Mouse (Mus musculus) kidney, postnatal 25 days (tissue): ENCODE results near the gene BC028528.
"Not testable (repeated sequence)": the region's sequence is repeated elsewhere in the genome, so short reads cannot be mapped to it uniquely, and the experiment has no call there.

Source experiments
- DNase-seq, 2 experiments: peaks; one replicate each; pipeline ENCODE4 v3.0.0; 2021; ENCODE audit warnings: mixed read lengths in 2 of 2

BC028528 gene

DNA sequence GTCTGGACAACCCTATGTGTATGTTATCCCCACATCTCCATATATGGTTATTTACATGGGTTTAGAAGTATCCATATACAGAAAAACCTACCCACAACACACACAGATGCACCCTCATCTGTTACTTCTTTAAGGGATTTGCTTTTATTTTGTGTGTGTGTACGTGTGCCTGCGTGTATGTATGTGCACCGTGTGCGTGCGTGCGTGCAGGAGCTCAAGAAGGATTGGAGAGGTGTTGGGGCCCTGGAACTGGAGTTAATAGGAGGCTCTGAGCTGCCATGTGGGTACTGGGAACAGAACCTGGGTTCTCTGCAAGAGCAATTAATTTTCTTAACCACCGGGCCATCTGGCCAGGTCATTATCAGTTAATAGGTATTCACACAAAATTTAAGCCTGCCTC lies 19.8 kb downstream of the BC028528 start:
- DNase-seq = no peak

DNA sequence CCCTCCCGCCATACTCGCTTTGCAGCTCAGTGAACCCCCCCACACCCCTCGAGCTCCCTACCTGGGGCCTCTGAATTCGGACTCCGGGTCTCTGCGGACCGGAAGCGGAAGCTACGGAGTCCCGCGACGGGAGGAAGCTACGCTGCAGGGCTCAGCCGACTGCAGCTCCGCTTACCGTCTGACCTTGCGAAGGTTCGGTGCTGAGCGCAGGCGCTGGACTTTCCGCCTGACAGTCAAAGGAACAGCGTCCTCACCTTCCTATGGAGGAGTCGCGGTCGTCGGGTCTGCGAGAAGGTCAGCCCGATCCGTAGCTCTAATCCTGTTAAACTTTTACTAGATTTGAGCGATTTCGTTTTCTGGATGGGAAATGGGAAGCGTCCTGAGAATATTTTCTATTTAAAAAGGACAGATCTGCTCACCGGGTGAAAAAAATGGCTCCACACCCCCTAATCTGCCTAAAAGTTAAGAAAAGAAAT lies 20.4 kb downstream of the BC028528 start, which contains the start of gene Mrps21:
Gene Mrps21, minus strand, starts transcription at position 128 of the 476 bp plus-strand sequence.
- peak; percentile 88 to 97 for DNase-seq

DNA sequence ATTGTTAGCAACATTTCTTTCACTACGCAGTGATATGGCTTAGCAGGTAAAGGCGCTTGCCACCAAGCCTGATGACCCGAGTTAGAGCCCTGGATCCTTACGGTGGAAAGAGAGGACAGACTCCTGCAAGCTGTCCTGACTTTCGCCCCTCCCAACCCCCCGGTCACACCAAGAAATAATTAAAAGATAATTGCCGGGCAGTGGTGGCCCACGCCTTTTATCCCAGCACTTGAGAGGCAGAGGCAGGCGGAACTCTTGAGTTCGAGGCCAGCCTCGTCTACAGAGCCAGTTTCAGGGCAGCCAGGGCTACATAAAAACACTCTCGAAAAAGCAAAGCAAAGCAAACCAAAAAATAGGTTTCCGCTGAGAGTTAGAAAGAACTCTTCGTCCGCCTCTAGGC lies 20.8 kb downstream of the BC028528 start:
- DNase-seq = peak; percentile 21 to 57

DNA sequence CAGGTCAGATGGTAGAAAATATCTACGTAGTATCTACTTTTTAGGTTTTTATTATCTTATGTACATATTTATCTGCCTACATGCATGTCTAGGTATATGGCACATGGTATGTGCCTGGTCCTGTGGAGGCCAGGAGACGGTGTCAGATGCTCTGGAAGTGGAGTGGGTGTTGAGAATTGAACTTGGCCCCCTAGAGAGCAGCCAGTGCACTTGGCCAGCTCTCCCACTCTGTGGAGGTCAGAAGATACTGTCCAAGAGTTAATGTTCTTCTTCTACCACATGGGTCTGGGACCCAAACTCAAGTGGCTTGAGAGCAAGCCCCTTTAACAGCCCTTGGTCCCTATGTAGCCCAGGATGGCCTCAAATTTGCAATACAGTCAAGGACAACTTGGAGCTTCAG lies 24.4 kb downstream of the BC028528 start:
- peak in 1 of 2 experiments; percentile 67 for DNase-seq

DNA sequence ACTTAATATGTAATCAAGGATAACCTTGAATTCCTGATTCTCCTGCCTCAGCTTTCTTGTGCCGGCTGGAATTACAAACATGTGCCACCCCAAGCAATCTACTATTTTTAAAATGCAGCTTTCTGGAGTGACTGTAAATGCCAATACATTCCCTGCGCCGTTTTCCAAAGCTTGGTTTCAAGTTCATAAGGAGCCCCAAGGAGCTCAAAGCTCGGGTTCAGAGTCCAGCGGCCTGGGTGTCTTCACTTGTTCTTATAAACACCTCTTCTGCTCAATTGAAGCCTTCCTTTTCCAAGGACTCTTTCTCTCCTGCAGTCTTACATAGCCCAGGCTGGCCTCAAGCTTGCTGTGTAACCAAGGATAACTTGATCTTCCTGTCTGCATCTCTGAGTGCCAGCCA lies 25.7 kb downstream of the BC028528 start:
- DNase-seq = peak; percentile 67 to 86

DNA sequence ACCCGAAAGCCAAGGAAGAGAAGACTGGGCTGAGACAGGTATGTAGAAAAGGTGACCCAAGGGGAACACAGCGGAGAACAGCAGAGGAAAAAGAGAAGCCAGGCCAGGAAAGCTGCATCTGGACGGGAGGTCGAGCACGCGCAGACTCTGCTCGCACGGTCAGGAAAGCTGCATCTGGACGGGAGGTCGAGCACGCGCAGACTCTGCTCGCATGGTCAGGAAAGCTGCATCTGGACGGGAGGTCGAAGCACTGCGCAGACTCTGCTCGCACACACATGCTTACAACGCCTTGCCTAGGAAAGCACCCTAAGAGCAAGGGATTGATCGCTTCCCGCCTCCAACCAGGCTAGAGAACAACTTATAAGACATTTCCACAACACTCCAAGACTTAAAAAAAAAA lies 26.2 kb downstream of the BC028528 start:
- DNase-seq = no peak

DNA sequence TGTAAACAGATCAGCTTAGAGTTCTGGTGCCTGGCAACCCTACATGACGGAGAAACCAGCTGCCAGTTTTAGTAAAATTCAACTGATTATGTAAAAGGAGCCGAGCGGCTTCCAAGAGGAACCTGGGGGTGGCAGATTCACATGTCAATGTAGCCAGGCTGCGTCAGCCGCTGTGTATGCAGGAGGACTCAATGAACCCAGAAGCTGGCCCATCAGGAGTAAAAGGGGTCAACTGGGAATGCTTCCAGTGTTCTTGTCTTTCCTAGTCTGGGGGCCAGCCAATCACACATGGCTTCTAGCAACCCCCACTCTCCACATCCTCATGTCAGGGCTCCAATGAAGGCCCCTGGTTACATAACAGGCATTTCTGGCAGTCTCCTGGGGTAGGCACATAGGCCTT lies 26.8 kb downstream of the BC028528 start:
- peak; percentile 60 to 93 for DNase-seq

DNA sequence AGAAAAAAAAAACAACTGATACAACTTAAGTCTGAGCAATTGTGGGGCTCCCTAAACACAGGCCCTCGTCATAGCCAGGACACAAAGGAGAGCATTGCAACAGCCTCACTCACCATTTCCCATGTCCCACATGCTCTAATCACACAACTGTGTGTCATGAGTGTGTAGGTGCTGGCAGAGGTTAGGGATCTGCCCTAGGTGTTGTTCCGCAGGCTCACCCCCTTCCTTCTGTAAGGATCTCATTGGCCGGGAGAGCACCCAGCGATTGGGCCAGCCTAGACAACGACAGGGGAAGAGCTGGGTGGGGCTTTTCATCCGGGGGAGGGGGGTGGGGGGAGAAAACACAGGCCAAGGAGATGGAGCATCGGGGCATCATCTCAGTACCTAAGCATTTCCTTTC lies 28.2 kb downstream of the BC028528 start:
- DNase-seq = no peak

DNA sequence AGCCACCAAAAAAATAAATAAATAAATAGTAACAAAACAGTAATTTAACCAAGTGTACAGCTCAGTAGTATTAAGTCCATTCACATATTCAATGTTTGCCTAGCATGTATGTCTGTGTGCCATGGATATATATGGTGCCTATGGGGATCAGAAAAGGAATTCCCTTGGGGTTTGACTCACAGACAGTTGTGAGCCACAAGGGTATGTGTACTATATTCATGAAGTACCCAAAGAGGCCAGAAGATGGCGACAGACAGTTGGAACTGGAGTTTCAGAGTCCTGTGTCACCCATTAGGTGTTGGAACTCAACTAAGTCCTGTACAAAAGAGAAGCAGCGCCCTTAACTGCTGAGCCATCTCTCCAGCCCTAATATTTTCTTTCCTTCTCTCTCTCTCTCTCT lies 30.0 kb downstream of the BC028528 start:
- DNase-seq = peak; percentile 72 to 93

DNA sequence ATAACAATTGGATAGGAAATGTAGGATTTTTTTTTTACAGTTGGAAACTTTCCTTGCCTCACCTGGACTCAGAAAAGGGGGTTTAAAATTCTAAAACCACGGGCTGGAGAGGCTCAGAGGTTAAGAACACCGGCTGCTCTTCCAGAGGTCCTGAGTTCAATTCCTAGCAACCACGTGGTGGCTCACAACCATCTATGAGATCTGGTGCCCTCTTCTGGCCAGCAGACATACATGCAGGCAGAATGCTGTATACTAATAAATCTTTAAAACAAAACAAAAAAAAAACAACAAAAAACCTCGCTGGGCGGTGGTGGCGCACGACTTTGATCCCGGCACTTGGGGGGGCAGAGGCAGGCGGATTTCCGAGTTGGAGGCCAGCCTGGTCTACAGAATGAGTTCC lies 30.6 kb downstream of the BC028528 start:
- DNase-seq = no peak

DNA sequence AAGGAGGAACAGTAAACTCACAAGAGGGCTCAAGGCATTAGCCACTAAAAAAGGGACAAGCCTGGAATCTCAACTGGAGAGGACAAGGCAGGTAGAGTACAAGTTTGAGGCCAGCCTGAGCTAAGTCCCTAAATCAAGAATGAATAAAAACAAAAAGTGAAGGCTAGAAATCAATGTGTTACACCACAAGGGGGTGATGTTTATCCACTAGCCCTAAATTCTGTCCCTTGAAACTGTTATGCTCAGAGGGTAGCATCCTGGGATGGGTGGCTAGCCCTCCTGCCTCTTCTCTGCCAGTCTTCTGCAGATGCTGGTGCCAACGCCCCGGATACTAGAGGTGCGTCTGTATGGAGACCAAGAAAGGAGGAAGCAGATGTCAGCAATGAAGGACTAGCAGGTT lies 31.5 kb downstream of the BC028528 start:
- DNase-seq = no peak

DNA sequence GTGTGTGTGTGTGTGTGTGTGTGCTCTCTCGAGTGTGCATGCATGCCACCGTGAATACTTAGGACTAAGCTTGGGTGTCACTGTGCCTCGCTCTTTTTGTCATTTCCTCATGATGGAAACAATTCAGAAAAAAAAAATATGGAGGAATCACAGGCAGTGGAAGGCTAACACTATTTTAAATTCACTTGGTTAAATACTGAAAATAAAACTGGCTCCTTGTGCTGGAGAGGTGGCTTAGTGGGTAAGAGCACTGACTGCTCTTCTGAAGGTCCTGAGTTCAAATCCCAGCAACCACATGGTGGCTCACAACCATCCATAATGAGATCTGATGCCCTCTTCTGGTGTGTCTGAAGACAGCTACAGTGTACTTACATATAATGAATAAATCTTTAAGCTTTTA lies 33.5 kb downstream of the BC028528 start:
- not testable (repeated sequence) for DNase-seq

DNA sequence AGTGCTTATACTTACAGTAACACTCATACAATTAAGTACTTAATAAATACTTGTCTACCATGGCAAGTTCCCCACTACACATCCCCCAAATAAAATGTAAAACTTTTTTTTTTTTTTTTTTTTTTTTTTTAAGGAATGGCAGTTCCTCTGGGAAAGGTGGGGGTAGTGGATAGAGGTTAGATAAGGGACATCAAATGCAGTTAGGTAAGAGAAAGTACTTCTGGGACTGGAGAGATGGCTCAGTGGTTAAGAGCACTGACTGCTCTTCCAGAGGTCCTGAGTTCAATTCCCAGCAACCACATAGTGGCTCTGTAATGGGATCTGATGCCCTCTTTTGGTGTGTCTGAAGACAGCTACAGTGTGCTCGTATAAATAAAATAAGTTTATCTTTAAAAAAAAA lies 34.8 kb downstream of the BC028528 start:
- not testable (repeated sequence) for DNase-seq

DNA sequence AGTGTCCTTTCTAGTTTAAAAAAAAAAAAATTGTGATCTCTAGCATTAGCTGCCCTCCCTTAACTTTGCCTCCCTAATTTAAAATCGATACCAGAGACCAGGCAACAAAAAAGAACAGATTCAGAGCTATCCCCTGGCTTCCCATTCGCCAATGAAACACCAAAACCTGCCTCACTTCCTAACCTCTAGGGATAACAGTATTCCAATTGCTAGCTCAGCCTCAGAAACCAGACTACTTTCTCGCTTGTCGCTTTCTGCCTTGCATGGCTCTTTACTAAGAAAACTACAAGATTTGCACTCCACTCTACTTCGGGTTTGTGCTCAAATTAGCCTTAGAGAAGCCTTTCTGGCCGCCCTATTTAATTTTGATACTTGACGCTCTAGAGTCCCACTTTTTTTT lies 35.7 kb downstream of the BC028528 start:
- DNase-seq = no peak

DNA sequence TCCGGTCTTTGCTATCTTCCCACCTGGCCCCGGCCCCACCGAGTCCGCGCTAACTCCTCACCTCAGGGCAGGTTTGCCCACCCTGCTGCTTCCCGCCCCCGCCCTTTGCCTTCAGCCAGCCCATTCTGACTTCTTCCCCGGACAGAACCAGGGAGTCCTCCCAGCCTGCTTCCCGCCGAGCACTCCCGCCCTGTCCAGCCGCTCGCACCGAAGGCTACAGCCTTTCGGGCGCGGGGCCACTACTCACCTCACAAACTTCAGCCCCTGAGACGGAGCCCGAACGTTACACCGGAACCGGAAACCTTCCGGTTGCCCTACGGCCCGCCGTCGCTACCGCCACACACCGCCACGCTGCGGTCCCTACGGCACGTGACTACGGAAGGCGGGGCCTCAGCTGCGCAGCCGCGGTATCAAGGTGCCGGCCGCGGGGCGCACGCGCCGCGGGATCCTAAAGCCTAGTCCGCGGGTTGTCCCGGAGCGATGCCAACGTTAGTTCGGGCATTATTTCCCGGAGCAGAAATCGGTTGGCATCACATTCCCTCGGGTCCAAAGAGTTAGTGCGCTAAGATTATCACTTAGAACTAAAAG lies 36.2 kb downstream of the BC028528 start, which contains the start of gene Prpf3:
Gene Prpf3, minus strand, starts transcription at position 384 of the 588 bp plus-strand sequence.
- peak; percentile 96 to 97 for DNase-seq

DNA sequence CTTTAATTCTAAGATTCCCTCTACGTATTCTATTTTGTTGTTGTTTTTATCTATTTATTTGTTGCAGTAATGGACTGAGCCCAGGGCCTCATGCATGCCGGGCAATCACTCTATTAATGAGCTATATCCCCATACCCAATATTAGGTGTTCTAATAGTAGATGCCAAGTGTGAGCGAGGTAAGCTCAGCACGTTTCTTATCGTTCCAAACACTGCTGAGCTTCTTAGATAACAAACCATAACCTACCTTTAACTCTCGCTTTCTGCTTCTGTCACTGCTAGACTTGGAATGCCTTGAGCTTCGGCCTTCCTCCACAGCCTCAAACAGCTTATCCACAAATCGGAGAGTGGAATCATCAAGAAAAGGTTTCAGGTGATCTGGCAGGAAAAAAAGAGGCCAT lies 40.5 kb downstream of the BC028528 start:
- DNase-seq = no peak

DNA sequence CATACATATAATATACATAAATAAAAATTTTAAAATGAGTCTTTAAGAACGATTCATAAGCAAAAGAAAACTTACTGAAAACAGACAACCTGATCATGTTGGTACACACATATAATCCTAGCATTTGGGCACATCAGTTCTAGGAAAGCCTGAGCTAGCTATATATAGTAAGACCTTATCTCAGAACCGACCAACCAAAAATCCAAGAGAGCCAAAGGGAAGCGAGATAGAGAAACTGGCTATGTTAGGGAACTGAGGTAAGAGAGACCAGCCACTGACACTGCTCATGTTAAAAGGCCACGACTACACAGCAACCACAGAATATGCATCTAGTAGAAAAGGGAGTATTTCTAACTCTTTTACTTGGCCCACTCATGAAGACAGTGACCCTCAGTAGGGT lies 41.2 kb downstream of the BC028528 start:
- no peak for DNase-seq

DNA sequence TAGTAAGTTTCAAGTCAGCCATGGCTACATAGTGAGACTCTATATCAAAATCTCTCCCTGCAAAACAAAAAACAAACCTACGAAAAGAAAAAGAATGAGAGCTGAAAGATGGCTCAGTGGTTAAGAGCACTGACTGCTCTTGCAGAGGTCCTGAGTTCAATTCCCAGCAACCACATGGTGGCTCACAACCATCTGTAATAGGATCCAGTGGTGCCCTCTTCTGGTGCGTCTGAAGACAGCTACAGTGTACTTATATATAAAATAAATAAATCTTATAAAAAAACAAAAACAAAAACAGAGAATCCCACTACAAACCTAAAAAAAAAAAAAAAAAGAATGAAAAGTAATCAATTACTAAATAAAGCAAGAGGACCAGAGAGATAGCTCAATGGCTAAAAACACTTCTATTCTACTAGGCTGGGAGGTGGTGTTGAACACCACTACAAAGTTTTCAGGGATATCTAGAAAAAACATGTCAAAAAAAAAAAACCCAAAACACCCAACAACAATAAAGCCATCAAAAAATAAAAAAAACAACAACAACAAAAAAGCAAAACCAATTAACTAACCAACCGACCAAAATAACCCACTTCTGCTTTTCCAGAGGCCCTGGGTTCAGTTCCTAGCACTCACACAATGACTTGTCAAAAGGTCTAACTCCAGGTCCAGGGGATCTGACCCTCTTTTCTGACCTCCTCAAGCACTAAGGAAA lies 49.1 kb downstream of the BC028528 start:
- no peak for DNase-seq

DNA sequence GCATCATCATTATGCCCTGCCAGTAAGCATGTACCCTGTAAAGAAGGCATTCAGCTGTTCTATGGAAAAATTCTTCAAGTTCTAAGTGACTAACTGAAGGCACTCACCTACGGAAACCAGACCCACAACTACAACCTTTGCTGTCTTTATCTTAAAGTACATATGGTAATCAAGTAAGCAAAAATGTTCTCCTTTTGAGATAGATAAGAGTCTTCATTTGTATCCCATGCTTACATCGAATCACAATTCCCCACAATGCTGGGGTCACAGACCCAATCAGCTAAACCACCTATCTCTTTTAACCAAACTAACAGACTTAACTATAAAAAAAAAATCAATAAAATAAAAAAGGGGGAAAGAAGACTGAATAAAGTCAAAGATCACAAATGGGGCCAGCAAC lies 52.6 kb downstream of the BC028528 start:
- no peak for DNase-seq
